Mouse (Mus musculus) forebrain, embryonic 10.5 days (tissue): Measurements from ENCODE around the gene Rab3il1. TPM values are rescaled to one million over a fixed set of nuclear protein-coding genes. Genes with fewer than 3 reads are reported as not detected.

Source experiments
- DNase-seq: peaks from one replicate; pipeline ENCODE4 v3.0.0-alpha.2; 2017; ENCODE audit warnings: low spot score; ENCODE audit errors: extremely low spot score
- H3K27ac ChIP-seq: fragments of 300-500 bp; sonication (generic); 2 replicates; pipeline ENCODE4 v1.5.1; 2016; ENCODE audit warnings: mild to moderate bottlenecking
- H3K27me3 ChIP-seq: fragments of 300-500 bp; sonication (generic); 2 replicates; pipeline ENCODE4 v1.6.1; 2016; ENCODE audit warnings: mild to moderate bottlenecking; ENCODE audit not compliant: poor library complexity, severe bottlenecking
- H3K36me3 ChIP-seq: fragments of 300-500 bp; sonication (generic); replicated peaks from 2 replicates; pipeline ENCODE4 v1.6.1; 2016; ENCODE audit warnings: mild to moderate bottlenecking, moderate library complexity
- H3K4me1 ChIP-seq: fragments of 300-500 bp; sonication (generic); 2 replicates; pipeline ENCODE4 v1.6.1; 2016
- H3K4me3 ChIP-seq: fragments of 300-500 bp; sonication (generic); 2 replicates; pipeline ENCODE4 v1.5.1; 2016; ENCODE audit warnings: mild to moderate bottlenecking, moderate library complexity
- H3K9me3 ChIP-seq: fragments of 300-500 bp; sonication (generic); 2 replicates; pipeline ENCODE4 v1.6.1; 2016; ENCODE audit warnings: mild to moderate bottlenecking, moderate library complexity
- WGBS: fragments of 180-500 bp; shearing (Covaris S2); methylation state at CpG from one replicate; pipeline ENCODE4 v1.1.7; 2016; 5-methylcytosine and 5-hydroxymethylcytosine counted together
- polyA plus RNA-seq: library from polyadenylated mRNA; unstranded; fragments of >200 nt; fragmentation: Nextera tagmentation; extraction: Ambion mirVana; gene quantifications from 2 replicates; pipeline ENCODE4 v1.2.1, GENCODE M21; 2016

Gene Rab3il1
- polyA plus RNA-seq, 1 experiment from 2014 or later: 39.3 TPM

DNA sequence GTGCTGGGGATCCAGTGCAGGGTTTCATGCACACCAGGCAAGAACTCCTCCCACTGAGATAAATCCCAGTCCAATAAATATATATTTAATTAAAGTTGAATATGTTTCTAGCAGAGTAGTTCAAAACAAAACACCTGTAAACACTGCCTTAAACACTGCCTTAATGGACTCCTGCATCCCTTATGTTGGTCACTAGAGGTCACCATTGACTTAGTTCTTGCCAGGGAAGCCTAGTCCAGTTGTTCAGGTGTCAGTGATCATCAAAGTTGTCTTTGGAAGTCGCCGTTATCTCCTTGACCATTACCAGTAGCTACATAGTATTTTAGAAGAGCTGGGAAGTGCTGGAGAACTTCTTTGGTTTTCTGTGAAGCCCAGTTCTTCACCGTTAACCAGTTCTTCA, 1.1 kb upstream of the Rab3il1 start:
- no peak for DNase-seq
- Histone ChIP-seq H3K4me3 (no peak overlapping the region), H3K9me3 (no peaks in the 10 kb centered on the region; the same call in 1 of the 2 replicates), H3K4me1 (no peaks in the 10 kb centered on the region), H3K27ac (no peak overlapping the region), H3K36me3 (no peaks in the 10 kb centered on the region), H3K27me3 (no peaks in the 10 kb centered on the region)
- 42% methylated on average over 3 of the region's 3 CpGs for WGBS

DNA sequence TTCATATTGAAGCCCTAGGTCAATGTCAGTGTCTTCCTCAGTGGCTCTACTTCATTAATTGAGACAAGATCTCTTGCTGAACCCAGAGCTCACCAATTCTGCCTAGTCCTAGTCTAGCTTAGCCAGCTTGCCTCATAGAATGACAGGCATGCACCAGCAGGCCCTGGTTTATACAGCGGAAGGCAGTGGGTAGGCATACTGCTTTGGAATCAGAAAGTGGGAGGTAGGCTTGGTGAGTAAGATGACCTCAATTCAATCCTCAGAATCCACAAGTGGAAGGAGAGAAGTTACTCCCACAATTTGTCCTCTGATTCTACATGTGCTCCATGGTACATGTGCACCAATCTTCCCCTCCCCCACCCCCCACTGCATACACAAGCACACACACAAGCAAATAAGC, 2.2 kb downstream of the Rab3il1 start:
- WGBS: 97% methylated on average over 1 of the region's 1 CpGs
- DNase-seq: no peak

DNA sequence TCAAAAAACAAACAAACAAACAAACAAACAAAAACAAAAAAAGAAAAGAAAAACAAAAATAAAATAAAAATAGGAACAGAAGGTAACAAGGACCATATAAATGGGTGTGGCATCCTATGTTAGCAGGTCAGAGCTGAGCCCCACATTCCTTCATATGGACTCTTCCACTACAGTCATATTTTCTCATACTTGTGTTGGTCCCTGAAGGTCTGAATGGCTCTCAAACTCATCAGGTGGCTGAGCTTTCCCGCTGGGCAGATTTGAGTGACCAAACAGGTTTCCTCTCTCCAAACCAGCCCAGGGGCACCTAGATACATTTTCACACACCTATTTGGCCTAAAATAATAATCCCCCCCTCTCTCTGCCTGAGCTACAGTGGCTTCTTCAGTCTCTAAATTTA, 9.9 kb downstream of the Rab3il1 start:
- Histone ChIP-seq H3K27ac (no peak overlapping the region), H3K27me3 (peaks cover 4% of the 10 kb centered on the region; the same call in 1 of the 2 replicates), H3K4me1 (peaks cover 35% of the 10 kb centered on the region), H3K4me3 (no peak overlapping the region), H3K9me3 (no peaks in the 10 kb centered on the region), H3K36me3 (no peaks in the 10 kb centered on the region)
- no peak for DNase-seq
- WGBS: 94% methylated on average over 1 of the region's 1 CpGs

More for the DNA sequence above, 2.2 kb downstream of the Rab3il1 start:
- no peak overlapping the region for H3K27ac ChIP-seq
- H3K4me1 ChIP-seq: no peaks in the 10 kb centered on the region
- H3K4me3 ChIP-seq: no peak overlapping the region
- no peaks in the 10 kb centered on the region for H3K27me3 ChIP-seq
- no peaks in the 10 kb centered on the region; the same call in 1 of the 2 replicates for H3K9me3 ChIP-seq
- H3K36me3 ChIP-seq: no peaks in the 10 kb centered on the region

DNA sequence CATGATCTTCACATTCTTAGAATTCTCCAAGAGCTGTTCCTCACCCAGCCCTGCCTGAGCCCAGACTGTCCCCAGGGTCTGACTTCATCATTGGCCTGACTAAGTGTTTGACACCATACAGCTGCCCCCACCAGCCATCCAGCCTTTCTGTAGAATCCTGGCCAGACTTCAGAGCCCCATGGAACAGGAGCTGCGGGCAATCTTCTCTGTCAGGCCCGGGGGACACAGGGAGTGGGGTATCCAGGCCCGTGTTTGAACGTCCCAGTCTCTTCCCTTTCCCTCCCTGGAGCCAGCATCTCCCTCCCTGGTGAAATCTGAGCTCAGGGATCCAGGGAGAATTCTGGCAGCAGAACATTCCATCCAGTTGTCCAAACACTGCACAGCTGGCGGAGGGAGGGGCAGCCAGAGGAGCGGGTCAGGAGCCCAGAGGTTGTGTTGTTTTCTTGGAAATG, 11.4 kb downstream of the Rab3il1 start:
- DNase-seq: peak; percentile 43
- 43% methylated on average over 6 of the region's 6 CpGs for WGBS
- Histone ChIP-seq H3K36me3 (no peaks in the 10 kb centered on the region), H3K9me3 (no peaks in the 10 kb centered on the region), H3K27me3 (peaks cover 16% of the 10 kb centered on the region), H3K4me3 (no peak overlapping the region), H3K27ac (peak overlapping the region; percentile 81), H3K4me1 (peaks cover 42% of the 10 kb centered on the region)

DNA sequence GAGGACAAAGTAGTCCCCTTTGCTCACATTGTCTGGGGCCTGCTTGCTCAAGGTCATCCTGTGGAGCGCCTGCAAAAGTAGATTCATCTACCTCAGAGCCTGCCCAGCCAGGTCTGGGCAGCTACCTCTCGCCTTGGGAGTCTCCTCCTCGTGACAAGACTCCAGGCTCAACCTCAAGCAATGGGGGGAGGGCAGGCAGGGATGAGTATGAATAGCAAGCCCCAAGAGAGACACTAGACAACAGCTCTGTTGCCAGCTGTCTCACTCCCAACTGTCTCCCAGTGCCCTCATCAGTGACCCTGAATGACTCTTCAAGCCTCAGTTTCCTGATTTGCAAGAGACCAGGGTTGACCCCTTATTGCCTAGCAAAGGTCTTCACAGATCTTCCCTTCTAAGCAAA, 11.9 kb downstream of the Rab3il1 start:
- DNase-seq: no peak
- Histone ChIP-seq H3K36me3 (no peaks in the 10 kb centered on the region), H3K9me3 (no peaks in the 10 kb centered on the region), H3K4me3 (no peak overlapping the region), H3K4me1 (peaks cover 47% of the 10 kb centered on the region), H3K27me3 (peaks cover 18% of the 10 kb centered on the region), H3K27ac (peak overlapping the region; percentile 81)
- WGBS: 54% methylated on average over 3 of the region's 3 CpGs

DNA sequence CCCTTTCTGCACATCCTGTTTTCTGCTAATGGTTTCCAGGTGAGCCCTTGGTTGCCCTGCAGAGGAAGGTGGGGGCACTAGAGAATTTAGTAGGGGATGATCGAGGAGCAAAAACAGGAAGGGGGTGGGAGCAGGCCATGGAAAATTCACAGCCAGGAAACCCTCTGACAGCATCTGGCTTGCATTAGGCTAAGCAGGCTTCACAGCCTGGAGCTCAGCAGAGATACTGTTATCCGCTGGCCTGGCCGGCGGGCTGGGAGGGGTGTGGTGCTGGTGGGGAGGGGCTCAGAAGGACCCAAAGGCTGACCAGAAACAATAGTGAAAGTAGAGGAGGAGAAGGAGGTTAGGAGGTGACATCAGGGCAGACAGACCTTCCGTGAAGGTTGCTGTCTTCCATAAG, 12.4 kb downstream of the Rab3il1 start:
- Histone ChIP-seq H3K27me3 (peaks cover 24% of the 10 kb centered on the region), H3K4me1 (peaks cover 53% of the 10 kb centered on the region), H3K36me3 (no peaks in the 10 kb centered on the region), H3K27ac (peak overlapping the region; percentile 81), H3K4me3 (no peak overlapping the region), H3K9me3 (no peaks in the 10 kb centered on the region)
- DNase-seq: peak; percentile 60
- WGBS: 62% methylated on average over 5 of the region's 5 CpGs

DNA sequence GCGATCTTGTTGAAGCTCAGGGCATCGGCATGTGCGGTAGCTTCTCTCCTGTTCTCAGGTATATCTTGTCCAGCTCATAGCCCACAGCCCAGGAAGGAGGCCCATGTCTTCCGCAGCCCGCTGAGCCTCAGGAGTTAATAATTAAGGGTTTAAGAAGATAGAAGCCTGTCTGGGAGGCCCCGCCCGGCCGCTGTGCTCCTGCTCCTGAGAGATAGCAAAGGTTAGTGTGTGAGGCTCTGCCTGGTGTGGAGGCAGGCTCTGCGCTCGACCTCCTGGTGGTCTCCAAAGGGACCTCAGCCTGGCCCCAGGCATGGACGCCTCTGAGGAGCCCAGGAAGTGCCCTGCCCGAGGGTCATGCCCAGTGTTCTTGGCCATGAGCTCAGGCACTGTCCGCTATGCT, 13.4 kb downstream of the Rab3il1 start:
- Histone ChIP-seq H3K36me3 (no peaks in the 10 kb centered on the region), H3K4me1 (peaks cover 62% of the 10 kb centered on the region), H3K9me3 (no peaks in the 10 kb centered on the region), H3K27me3 (peaks cover 33% of the 10 kb centered on the region), H3K4me3 (peak overlapping the region; percentile 28), H3K27ac (peak overlapping the region; percentile 81)
- WGBS: 81% methylated on average over 13 of the region's 13 CpGs
- no peak for DNase-seq

DNA sequence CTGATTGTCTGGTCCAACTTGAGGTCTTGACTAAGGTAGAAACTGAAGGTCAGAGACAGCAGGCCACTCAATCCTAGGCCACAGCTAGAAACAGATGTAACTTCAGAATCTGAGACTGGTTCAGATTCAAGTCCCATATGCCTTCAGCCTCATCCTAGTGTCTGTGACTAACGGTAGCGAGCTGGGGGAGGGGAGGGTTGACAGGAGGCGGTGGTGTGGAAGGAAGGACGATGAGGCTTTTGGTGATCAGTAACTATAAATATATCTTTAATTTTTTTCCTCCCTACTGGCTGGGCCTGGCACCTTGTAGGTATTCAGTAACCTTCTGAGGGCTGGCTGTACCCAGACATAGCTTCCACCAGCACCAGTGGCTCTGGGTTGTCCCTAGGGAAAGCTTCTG, 14.0 kb downstream of the Rab3il1 start:
- Histone ChIP-seq H3K4me3 (peak overlapping the region; percentile 28), H3K4me1 (peaks cover 65% of the 10 kb centered on the region)
- no peak for DNase-seq

DNA sequence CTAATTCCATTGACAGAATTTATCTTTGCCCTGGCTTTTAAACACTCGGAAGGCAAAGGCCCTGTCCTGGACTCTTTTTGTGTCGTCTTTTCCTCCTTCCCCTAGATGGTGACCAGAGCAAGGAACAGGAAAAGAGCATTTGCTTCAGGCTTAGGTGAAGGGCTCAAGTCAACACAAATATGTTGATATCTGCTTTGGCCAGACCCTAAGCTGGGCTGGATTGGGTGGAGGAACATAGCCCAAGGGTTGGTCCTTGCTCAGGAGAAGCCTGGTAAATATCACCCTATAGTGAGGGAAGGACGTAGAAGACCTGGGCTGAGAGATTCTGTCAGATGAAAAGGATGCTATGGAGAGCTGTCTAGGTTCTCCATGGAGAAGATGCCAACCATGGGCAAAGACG, 14.7 kb downstream of the Rab3il1 start:
- H3K4me3 ChIP-seq: peak overlapping the region; percentile 28
- H3K27me3 ChIP-seq: peaks cover 36% of the 10 kb centered on the region
- no peaks in the 10 kb centered on the region for H3K36me3 ChIP-seq
- no peak for DNase-seq
- H3K9me3 ChIP-seq: no peaks in the 10 kb centered on the region
- 87% methylated on average over 4 of the region's 4 CpGs for WGBS
- H3K27ac ChIP-seq: peak overlapping the region; percentile 81
- peaks cover 68% of the 10 kb centered on the region for H3K4me1 ChIP-seq

More for the DNA sequence above, 14.0 kb downstream of the Rab3il1 start:
- Histone ChIP-seq H3K27ac (peak overlapping the region; percentile 81), H3K9me3 (no peaks in the 10 kb centered on the region), H3K36me3 (no peaks in the 10 kb centered on the region), H3K27me3 (peaks cover 36% of the 10 kb centered on the region)
- 77% methylated on average over 4 of the region's 4 CpGs for WGBS

DNA sequence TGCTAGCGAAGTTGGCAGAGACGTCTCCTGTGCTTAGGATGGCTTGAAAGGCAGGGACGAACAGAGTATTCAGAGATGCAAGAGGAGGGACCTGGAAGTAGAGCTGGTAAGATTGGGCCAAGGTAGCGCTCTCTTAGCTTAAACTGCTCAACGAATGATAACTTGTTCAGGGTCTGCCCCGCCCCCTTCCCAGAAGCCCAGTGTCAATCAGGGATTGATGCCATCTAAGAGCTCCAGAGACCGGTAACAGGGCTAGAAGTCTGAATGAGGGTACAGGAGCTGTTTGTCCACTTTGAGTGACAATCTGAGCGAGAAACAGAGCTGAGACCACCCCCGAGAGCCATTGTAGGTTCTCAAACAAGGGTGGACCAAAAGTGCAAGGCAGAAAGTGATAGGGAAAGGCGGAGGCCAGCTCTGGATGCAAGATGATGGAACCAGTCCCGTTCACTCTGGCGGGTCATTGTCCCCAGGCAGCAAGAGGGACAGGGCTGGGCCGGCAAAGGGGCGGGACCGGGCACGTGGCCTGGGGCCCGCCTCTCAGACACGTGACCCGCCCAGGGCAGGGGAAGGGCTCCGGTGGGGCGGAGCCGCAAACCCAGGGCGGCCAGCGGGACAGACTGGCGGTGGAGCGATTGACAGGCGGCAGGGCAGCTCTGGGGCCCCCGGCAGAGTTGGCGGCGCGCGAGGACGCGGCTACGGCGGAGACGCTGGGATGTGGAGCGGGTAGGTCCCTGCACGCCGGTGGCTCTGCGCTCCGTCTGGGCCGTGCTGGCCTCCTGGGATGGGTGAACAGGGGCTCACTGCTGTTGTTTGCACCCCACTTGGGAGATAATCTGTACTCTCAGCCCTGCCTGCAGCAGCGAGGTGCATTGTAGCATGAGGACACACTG, 16.4 kb downstream of the Rab3il1 start:
- Histone ChIP-seq H3K27ac (peak overlapping the region; percentile 86), H3K4me1 (peaks cover 76% of the 10 kb centered on the region), H3K9me3 (no peaks in the 10 kb centered on the region), H3K36me3 (no peaks in the 10 kb centered on the region), H3K27me3 (peaks cover 36% of the 10 kb centered on the region), H3K4me3 (peak overlapping the region; percentile 65)
- 4% methylated on average over 44 of the region's 44 CpGs for WGBS
- peak; percentile 89 for DNase-seq

DNA sequence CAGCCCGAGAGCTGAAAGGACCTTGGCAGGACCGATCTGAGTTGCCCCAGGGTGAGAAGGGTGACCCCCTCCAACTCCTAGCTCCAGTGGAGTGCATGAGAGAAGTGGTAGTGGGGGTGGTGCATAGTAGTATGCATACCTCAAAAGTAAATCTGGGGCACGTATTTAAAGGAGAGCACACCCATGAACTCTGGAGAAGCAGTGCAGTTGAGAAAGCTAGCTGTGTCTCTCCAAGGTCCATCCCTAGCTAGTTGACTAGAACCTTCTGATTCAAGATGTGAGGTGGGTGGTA, 17.0 kb downstream of the Rab3il1 start:
- Histone ChIP-seq H3K4me3 (peak overlapping the region; percentile 65), H3K4me1 (peaks cover 76% of the 10 kb centered on the region), H3K36me3 (no peaks in the 10 kb centered on the region), H3K9me3 (no peaks in the 10 kb centered on the region), H3K27ac (peak overlapping the region; percentile 86), H3K27me3 (peaks cover 36% of the 10 kb centered on the region)
- DNase-seq: no peak
- WGBS: 3% methylated on average over 3 of the region's 3 CpGs

DNA sequence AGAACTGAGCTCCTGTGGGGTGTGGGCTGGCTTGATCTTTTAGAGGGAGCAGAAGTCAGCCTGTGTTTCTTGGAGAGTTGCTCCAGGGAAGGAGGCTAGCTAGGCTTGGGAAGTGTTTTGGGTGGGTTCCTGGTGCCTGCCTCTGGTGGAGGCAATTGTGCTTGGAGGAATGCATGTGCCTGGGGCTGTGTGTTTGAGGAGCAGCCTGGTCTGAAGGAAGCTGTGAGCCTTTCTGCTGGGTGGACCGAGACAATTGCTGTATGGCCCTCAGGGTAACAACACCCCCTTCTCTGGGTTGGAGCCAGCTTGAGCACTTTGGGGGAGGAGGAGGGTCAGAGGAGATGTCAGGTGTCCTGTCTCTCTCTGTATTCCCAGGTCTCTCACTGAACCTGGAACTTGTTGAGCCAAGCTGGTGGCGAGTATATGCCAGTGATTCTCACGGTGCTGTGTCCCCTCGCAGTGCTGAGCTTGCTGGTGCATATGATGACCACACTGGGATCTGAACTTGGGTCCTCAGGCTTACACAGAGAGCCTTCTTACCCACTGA, 17.8 kb downstream of the Rab3il1 start:
- peaks cover 36% of the 10 kb centered on the region for H3K27me3 ChIP-seq
- peaks cover 74% of the 10 kb centered on the region for H3K4me1 ChIP-seq
- H3K9me3 ChIP-seq: no peaks in the 10 kb centered on the region
- H3K27ac ChIP-seq: peak overlapping the region; percentile 86
- H3K4me3 ChIP-seq: peak overlapping the region; percentile 65
- DNase-seq: no peak
- 68% methylated on average over 4 of the region's 4 CpGs for WGBS
- H3K36me3 ChIP-seq: no peaks in the 10 kb centered on the region

DNA sequence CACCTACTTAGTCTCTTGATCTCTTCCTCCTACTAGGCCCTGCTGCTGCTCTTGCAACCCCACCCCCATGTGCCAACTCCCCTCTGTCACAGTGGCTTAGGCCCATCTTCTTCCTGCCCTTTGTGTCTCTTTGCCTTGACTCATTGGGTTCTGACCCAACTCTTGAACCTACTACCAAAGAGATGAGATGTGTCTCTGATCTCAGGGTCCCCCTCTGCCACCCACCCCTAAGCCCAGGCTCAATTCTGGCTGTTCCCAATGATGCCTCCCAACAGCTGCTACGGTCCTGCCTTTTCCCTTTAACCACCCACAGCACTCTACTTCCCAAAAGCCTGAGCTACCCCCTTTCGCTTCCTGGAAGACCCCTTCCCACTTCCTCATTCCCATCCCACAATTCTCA, 20.5 kb downstream of the Rab3il1 start:
- 76% methylated on average over 2 of the region's 2 CpGs for WGBS
- H3K27me3 ChIP-seq: peaks cover 27% of the 10 kb centered on the region
- H3K9me3 ChIP-seq: no peaks in the 10 kb centered on the region
- H3K27ac ChIP-seq: no peak overlapping the region
- peaks cover 3% of the 10 kb centered on the region; the same call in 1 of the 2 replicates for H3K36me3 ChIP-seq
- H3K4me3 ChIP-seq: no peak overlapping the region
- H3K4me1 ChIP-seq: peaks cover 73% of the 10 kb centered on the region
- no peak for DNase-seq
